Mouse (Mus musculus): ENCODE data around the gene Ank2. TPM values are rescaled to one million over a fixed set of nuclear protein-coding genes. Genes with fewer than 3 reads are reported as not detected.

Gene Ank2
- polyA plus RNA-seq, 1 experiment from 2014 or later = 3.9 TPM

DNA sequence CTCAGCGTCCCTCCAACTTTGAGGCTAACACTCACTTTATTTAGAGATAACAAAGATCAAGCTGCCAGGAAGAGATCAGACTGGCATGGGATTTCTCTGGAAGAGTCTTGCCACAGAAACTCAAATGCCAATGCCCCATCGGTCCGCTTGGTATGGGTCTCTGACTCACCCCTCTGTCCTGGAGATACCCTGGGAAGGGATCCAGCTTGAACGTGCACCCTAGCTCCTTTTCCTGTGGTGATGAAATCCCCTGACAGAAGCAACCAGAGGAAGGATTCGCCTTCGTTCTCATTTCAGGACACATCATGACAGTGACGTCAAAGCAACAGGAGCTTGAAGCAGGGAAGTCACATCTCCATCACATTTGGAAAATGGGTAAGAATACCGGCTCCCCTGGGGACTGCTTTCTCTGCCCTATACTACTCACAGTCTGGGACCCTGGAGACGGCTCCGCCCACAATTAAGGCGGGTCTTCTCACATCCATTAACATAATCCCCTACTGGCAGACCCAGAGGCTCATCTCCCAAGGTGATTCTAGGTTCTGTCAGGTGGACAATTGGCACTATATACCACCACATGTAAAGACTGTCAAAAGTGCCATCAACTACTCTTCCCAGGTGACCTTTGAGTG, 296.6 kb downstream of the Ank2 start:
- H3K9ac ChIP-seq (replicated peaks; ENCODE audit: low read depth) = no peak overlapping the region
- no peaks in the 10 kb centered on the region for H3K27me3 ChIP-seq (replicated peaks; ENCODE audit: insufficient read depth, low read length)
- no peaks in the 10 kb centered on the region for H3K4me1 ChIP-seq (ENCODE audit: insufficient read depth, low read depth, low read length)
- no peak for TF ChIP-seq CTCF (IDR thresholded peaks at IDR 0.05)
- no peak for TF ChIP-seq EP300 (IDR thresholded peaks at IDR 0.05)
- no peak overlapping the region for H3K4me3 ChIP-seq (ENCODE audit: low read depth, low read length)
- no peak overlapping the region for H3K27ac ChIP-seq (ENCODE audit: low read length)
- DNase-seq (ENCODE audit: low spot score) = no peak
- no peaks in the 10 kb centered on the region for H3K9me3 ChIP-seq (ENCODE audit: low read length)
- no peak overlapping the region for H3K4me2 ChIP-seq (replicated peaks; ENCODE audit: low read depth, low read length)
- no peak for ATAC-seq
- WGBS = 42% methylated on average over 11 of the region's 11 CpGs
- H3K36me3 ChIP-seq (ENCODE audit: insufficient read depth, low read length) = no peaks in the 10 kb centered on the region

- Histone ChIP-seq H3K9ac (replicated peaks; ENCODE audit: low read depth) (no peak overlapping the region), H3K36me3 (ENCODE audit: insufficient read depth, low read length) (no peaks in the 10 kb centered on the region), H3K4me1 (ENCODE audit: insufficient read depth, low read depth, low read length) (no peaks in the 10 kb centered on the region), H3K27ac (ENCODE audit: low read length) (no peak overlapping the region), H3K4me3 (ENCODE audit: low read depth, low read length) (no peak overlapping the region), H3K4me2 (replicated peaks; ENCODE audit: low read depth, low read length) (no peak overlapping the region), H3K27me3 (replicated peaks; ENCODE audit: insufficient read depth, low read length) (no peaks in the 10 kb centered on the region), H3K9me3 (ENCODE audit: low read length) (no peaks in the 10 kb centered on the region)
- no peak for ATAC-seq
- no peak for DNase-seq (ENCODE audit: low spot score)
- TF ChIP-seq CTCF (IDR thresholded peaks at IDR 0.05) = no peak
- no peak for TF ChIP-seq EP300 (IDR thresholded peaks at IDR 0.05)
- 74% methylated on average over 3 of the region's 3 CpGs for WGBS
These were observed 298.4 kb downstream of the Ank2 start for GRCm38 (mm10) chr3:127200789-127201188.

GRCm38 (mm10) chr3:127199112-127199665, 300.0 kb downstream of the Ank2 start:
- Histone ChIP-seq H3K4me1 (ENCODE audit: insufficient read depth, low read depth, low read length) (no peaks in the 10 kb centered on the region), H3K9me3 (ENCODE audit: low read length) (no peaks in the 10 kb centered on the region), H3K27me3 (replicated peaks; ENCODE audit: insufficient read depth, low read length) (no peaks in the 10 kb centered on the region), H3K36me3 (ENCODE audit: insufficient read depth, low read length) (no peaks in the 10 kb centered on the region), H3K9ac (replicated peaks; ENCODE audit: low read depth) (no peak overlapping the region), H3K4me3 (ENCODE audit: low read depth, low read length) (no peak overlapping the region), H3K27ac (ENCODE audit: low read length) (no peak overlapping the region), H3K4me2 (replicated peaks; ENCODE audit: low read depth, low read length) (no peak overlapping the region)
- DNase-seq (ENCODE audit: low spot score) (no peak), ATAC-seq (no peak)
- no peak for TF ChIP-seq EP300 (IDR thresholded peaks at IDR 0.05)
- 89% methylated on average over 9 of the region's 9 CpGs for WGBS

GRCm38 (mm10) chr3:127198656-127199055, 300.5 kb downstream of the Ank2 start:
- Histone ChIP-seq H3K9ac (replicated peaks; ENCODE audit: low read depth) (no peak overlapping the region), H3K9me3 (ENCODE audit: low read length) (no peaks in the 10 kb centered on the region)
- 95% methylated on average over 7 of the region's 7 CpGs for WGBS

DNA sequence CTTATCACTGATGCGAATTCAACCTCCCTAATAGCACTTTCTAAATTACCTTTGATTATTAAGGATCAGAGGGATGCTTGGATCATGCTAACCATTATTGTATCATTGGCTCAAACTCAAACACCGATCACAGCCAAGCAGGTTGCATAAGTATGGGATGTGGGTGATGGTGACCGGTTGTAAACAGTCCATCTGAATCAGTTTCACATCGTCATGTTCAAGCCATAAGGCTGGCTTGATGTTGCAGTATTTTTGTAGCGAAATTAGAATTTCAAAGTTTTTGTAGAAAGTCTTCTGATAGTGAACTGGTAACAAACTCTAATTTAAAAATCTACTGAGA, 310.4 kb downstream of the Ank2 start:
- Histone ChIP-seq H3K4me3 (ENCODE audit: low read depth, low read length) (no peak overlapping the region), H3K9ac (replicated peaks; ENCODE audit: low read depth) (no peak overlapping the region), H3K4me1 (ENCODE audit: insufficient read depth, low read depth, low read length) (no peaks in the 10 kb centered on the region), H3K36me3 (ENCODE audit: insufficient read depth, low read length) (no peaks in the 10 kb centered on the region), H3K9me3 (ENCODE audit: low read length) (no peaks in the 10 kb centered on the region), H3K27ac (ENCODE audit: low read length) (no peak overlapping the region), H3K4me2 (replicated peaks; ENCODE audit: low read depth, low read length) (no peak overlapping the region), H3K27me3 (replicated peaks; ENCODE audit: insufficient read depth, low read length) (no peaks in the 10 kb centered on the region)
- no peak for DNase-seq (ENCODE audit: low spot score)
- no peak for ATAC-seq
- WGBS = 78% methylated on average over 5 of the region's 5 CpGs
- TF ChIP-seq CTCF (IDR thresholded peaks at IDR 0.05) (no peak), EP300 (IDR thresholded peaks at IDR 0.05) (no peak)

More at GRCm38 (mm10) chr3:127198656-127199055, 300.5 kb downstream of the Ank2 start:
- H3K27ac ChIP-seq (ENCODE audit: low read length) = no peak overlapping the region
- H3K36me3 ChIP-seq (ENCODE audit: insufficient read depth, low read length) = no peaks in the 10 kb centered on the region
- no peak overlapping the region for H3K4me3 ChIP-seq (ENCODE audit: low read depth, low read length)
- H3K4me1 ChIP-seq (ENCODE audit: insufficient read depth, low read depth, low read length) = no peaks in the 10 kb centered on the region
- H3K27me3 ChIP-seq (replicated peaks; ENCODE audit: insufficient read depth, low read length) = no peaks in the 10 kb centered on the region
- DNase-seq (ENCODE audit: low spot score) (no peak), ATAC-seq (no peak)
- no peak for TF ChIP-seq CTCF (IDR thresholded peaks at IDR 0.05)
- no peak for TF ChIP-seq EP300 (IDR thresholded peaks at IDR 0.05)
- H3K4me2 ChIP-seq (replicated peaks; ENCODE audit: low read depth, low read length) = no peak overlapping the region

GRCm38 (mm10) chr3:127188086-127188788, 310.9 kb downstream of the Ank2 start:
- no peaks in the 10 kb centered on the region for H3K27me3 ChIP-seq (replicated peaks; ENCODE audit: insufficient read depth, low read length)
- ATAC-seq (no peak), DNase-seq (ENCODE audit: low spot score) (no peak)
- no peak overlapping the region for H3K27ac ChIP-seq (ENCODE audit: low read length)
- no peak overlapping the region for H3K4me3 ChIP-seq (ENCODE audit: low read depth, low read length)
- no peaks in the 10 kb centered on the region for H3K9me3 ChIP-seq (ENCODE audit: low read length)
- no peaks in the 10 kb centered on the region for H3K36me3 ChIP-seq (ENCODE audit: insufficient read depth, low read length)
- no peak overlapping the region for H3K4me2 ChIP-seq (replicated peaks; ENCODE audit: low read depth, low read length)
- 85% methylated on average over 5 of the region's 5 CpGs for WGBS
- no peak for TF ChIP-seq EP300 (IDR thresholded peaks at IDR 0.05)
- TF ChIP-seq CTCF (IDR thresholded peaks at IDR 0.05) = no peak
- H3K9ac ChIP-seq (replicated peaks; ENCODE audit: low read depth) = no peak overlapping the region
- no peaks in the 10 kb centered on the region for H3K4me1 ChIP-seq (ENCODE audit: insufficient read depth, low read depth, low read length)

Measured in lung, postnatal 0 days (tissue).